Mouse (Mus musculus): ENCODE measurements around the gene Adgrl2.

DNA sequence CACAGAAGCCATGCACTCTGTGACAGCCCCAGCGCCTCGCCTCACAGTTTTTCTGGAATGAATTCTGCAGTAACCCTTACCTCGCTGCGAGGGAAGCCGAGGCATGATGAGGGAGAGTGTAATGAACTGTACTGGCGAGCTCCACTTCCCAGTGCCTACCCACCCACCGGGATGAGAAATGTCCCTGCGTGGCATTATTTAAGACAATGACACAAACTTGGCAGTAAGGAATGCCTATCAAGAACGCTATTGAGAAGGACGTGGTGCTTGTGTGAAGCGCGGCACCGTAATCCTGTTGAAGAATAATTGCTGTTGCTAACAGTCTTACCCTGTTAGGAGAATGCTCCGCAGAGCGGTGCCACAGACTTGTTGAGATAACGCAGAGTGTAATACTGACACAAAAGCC, 13.2 kb downstream of the Adgrl2 start:
- TF ChIP-seq CTCF (IDR thresholded peaks at IDR 0.05; ENCODE audit: low read depth) (no peak), EP300 (IDR thresholded peaks at IDR 0.05; ENCODE audit: low read depth) (no peak)
